Mouse (Mus musculus): ENCODE measurements around the gene Bms1.

DNA sequence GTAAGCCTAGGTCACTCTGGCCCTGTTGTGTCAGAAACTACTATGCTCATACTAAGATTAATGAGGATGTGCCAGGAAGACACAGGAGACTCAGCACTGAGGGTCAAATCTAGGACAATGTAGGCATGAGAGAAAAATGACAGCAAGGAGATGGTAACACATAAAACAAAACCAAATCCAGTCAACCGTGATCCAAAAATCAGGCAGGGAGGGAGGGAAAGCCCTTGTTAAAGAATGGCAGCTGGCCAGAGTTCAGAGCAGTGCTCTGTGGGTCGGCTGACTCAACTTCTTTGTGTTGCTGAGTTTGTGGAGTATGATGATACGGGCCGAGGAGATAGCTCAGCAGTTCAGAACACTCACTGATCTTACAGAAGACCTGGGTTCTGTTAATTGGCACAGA, 12.9 kb downstream of the Bms1 start:
- TF ChIP-seq CTCF (IDR thresholded peaks at IDR 0.05; ENCODE audit: low read depth) (no peak), EP300 (IDR thresholded peaks at IDR 0.05; ENCODE audit: low read depth) (no peak)

Data from heart, postnatal 0 days (tissue).